In the genomic region with DNA sequence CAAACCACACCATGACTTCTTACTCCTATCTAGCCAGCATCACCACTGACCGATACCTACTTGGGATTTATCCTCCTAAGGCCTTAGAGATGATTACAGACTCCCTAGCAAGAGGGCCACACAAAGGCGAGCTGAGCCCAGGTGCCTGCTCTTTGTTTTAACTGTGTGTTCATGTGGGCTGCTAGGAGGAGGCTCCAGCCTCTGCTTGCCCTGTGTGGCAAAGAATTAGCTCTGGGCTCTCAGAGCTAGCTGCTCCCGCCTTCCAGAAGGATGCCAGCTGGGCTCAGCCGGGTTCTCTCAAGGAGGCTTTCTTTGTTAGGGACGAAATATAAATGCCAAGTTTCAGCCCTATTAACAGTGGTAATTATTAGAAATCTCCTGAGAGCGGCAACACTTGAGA, we compare ENCODE assay signal across 11 mouse cellular contexts. TPM values are rescaled to one million over a fixed set of nuclear protein-coding genes. Genes with fewer than 3 reads are reported as not detected.
DNase-seq lines count a peak whose midpoint lies in the region; ATAC-seq and TF ChIP-seq lines count a peak whose summit lies in the region.
"Had no signal": no experiment of that assay in that cellular context is flagged by ENCODE, and none has a peak within 500 bp of the region (broad histone marks: within the 10 kb centered on the region; RNA-seq: fewer than 3 reads in every experiment).

No protein-coding gene starts in this region.

- peaks cover 40% of the 10 kb centered on the region for H3K36me3 ChIP-seq in intestine, embryonic 14.5 days (ENCODE audit: control insufficient read depth, insufficient read depth, low read length)
- peaks cover 10% of the 10 kb centered on the region; the same call in 1 of the 2 replicates for H3K36me3 ChIP-seq in intestine, embryonic 15.5 days
- peaks cover 77% of the 10 kb centered on the region for H3K36me3 ChIP-seq in embryonic facial prominence, embryonic 10.5 days (replicated peaks)
- peaks cover 3% of the 10 kb centered on the region for H3K36me3 ChIP-seq in forebrain, embryonic 11.5 days (ENCODE audit: control insufficient read depth, insufficient read depth, low read length)
- H3K36me3 ChIP-seq in hindbrain, postnatal 0 days (ENCODE audit: insufficient read depth, low read length) = peaks cover 6% of the 10 kb centered on the region; the same call in 1 of the 2 replicates
- 0 out of 2 replicates have a peak, but pooled peaks cover 4% of the 10 kb centered on the region for H3K36me3 ChIP-seq in liver, embryonic 12.5 days

- WGBS in intestine, embryonic 14.5 days = 49% methylated on average over 6 of the region's 6 CpGs
- whole genome bisulfite sequencing in intestine, embryonic 15.5 days = 56% methylated on average over 6 of the region's 6 CpGs
- WGBS in embryonic facial prominence, embryonic 10.5 days = 30% methylated on average over 6 of the region's 6 CpGs
- WGBS in forebrain, embryonic 11.5 days = 13% methylated on average over 6 of the region's 6 CpGs
- 31% methylated on average over 6 of the region's 6 CpGs for WGBS in hindbrain, postnatal 0 days
- WGBS in liver, embryonic 12.5 days (ENCODE audit: insufficient replicate concordance) = 65% methylated on average over 6 of the region's 6 CpGs

- no peak for TF ChIP-seq CTCF in hindbrain, postnatal 0 days (IDR thresholded peaks at IDR 0.05; ENCODE audit: low read depth)

- H3K9me3 ChIP-seq in intestine, embryonic 14.5 days (ENCODE audit: control insufficient read depth, low read length) = no peaks in the 10 kb centered on the region
- H3K9me3 ChIP-seq in intestine, embryonic 15.5 days = no peaks in the 10 kb centered on the region
- H3K9me3 ChIP-seq in embryonic facial prominence, embryonic 10.5 days = no peaks in the 10 kb centered on the region
- H3K9me3 ChIP-seq in forebrain, embryonic 11.5 days (ENCODE audit: control insufficient read depth, low read length) = no peaks in the 10 kb centered on the region
- H3K9me3 ChIP-seq in hindbrain, postnatal 0 days (ENCODE audit: low read length) = no peaks in the 10 kb centered on the region
- H3K9me3 ChIP-seq in liver, embryonic 12.5 days (replicated peaks) = no peaks in the 10 kb centered on the region
- H3K9me3 ChIP-seq: limb, embryonic 15.5 days had no signal

- H3K9ac ChIP-seq in intestine, embryonic 14.5 days (ENCODE audit: low read length) = no peak overlapping the region
- no peak overlapping the region for H3K9ac ChIP-seq in intestine, embryonic 15.5 days
- H3K9ac ChIP-seq in forebrain, embryonic 11.5 days (ENCODE audit: low read length) = peak overlapping the region; percentile 54
- no peak overlapping the region for H3K9ac ChIP-seq in hindbrain, postnatal 0 days (replicated peaks; ENCODE audit: low read length)
- no peak overlapping the region for H3K9ac ChIP-seq in liver, embryonic 12.5 days
- H3K9ac ChIP-seq: limb, embryonic 15.5 days had no signal

- no peak for DNase-seq in intestine, embryonic 14.5 days (ENCODE audit: low spot score)
- no peak for DNase-seq in embryonic facial prominence, embryonic 10.5 days (ENCODE audit: low spot score)
- DNase-seq in forebrain, embryonic 11.5 days (ENCODE audit: low spot score) = peak; percentile 62
- DNase-seq in hindbrain, postnatal 0 days (ENCODE audit: low spot score) = no peak
- DNase-seq: lung, postnatal 14 days; thymus, adult 2 months had no signal

- H3K4me2 ChIP-seq in intestine, embryonic 14.5 days (ENCODE audit: low read length) = no peak overlapping the region
- no peak overlapping the region for H3K4me2 ChIP-seq in intestine, embryonic 15.5 days (replicated peaks)
- H3K4me2 ChIP-seq in forebrain, embryonic 11.5 days (ENCODE audit: low read depth, low read length, severe bottlenecking) = peak overlapping the region; percentile 24; the same call in 1 of the 2 replicates
- H3K4me2 ChIP-seq in hindbrain, postnatal 0 days (ENCODE audit: low read depth, low read length) = 0 out of 2 replicates have a peak overlapping the region, but pooled peaks have one; percentile 13
- no peak overlapping the region for H3K4me2 ChIP-seq in liver, embryonic 12.5 days
- H3K4me2 ChIP-seq: limb, embryonic 15.5 days had no signal

- no peak for ATAC-seq in intestine, embryonic 14.5 days (replicated peaks; ENCODE audit: low FRiP score, low TSS enrichment, low read depth)
- ATAC-seq in intestine, embryonic 15.5 days = no peak
- peak; percentile 74 for ATAC-seq in forebrain, embryonic 11.5 days (replicated peaks; ENCODE audit: low FRiP score)
- ATAC-seq in hindbrain, postnatal 0 days = 0 out of 2 replicates have a peak, but pooled peaks have one; percentile 31
- ATAC-seq in monocyte, adult 5-6 weeks (replicated peaks; ENCODE audit: insufficient number of reproducible peaks, low FRiP score, low TSS enrichment, poor library complexity, severe bottlenecking) = no peak
- no peak for ATAC-seq in frontal cortex, adult (ENCODE audit: low TSS enrichment)
- no peak for ATAC-seq in liver, embryonic 12.5 days

- H3K4me3 ChIP-seq in intestine, embryonic 14.5 days (ENCODE audit: low read depth, low read length) = no peak overlapping the region
- H3K4me3 ChIP-seq in intestine, embryonic 15.5 days (replicated peaks) = no peak overlapping the region
- peak overlapping the region; percentile 36; the same call in 1 of the 2 replicates for H3K4me3 ChIP-seq in embryonic facial prominence, embryonic 10.5 days
- no peak overlapping the region for H3K4me3 ChIP-seq in forebrain, embryonic 11.5 days (ENCODE audit: low read depth, low read length)
- H3K4me3 ChIP-seq in hindbrain, postnatal 0 days (ENCODE audit: low read length) = no peak overlapping the region
- H3K4me3 ChIP-seq in liver, embryonic 12.5 days = no peak overlapping the region
- H3K4me3 ChIP-seq: limb, embryonic 15.5 days had no signal

- no peaks in the 10 kb centered on the region for H3K27me3 ChIP-seq in intestine, embryonic 14.5 days (replicated peaks; ENCODE audit: control insufficient read depth, insufficient read depth, low read length)
- H3K27me3 ChIP-seq in intestine, embryonic 15.5 days (replicated peaks) = no peaks in the 10 kb centered on the region
- H3K27me3 ChIP-seq in embryonic facial prominence, embryonic 10.5 days (replicated peaks; ENCODE audit: low read depth, poor library complexity, severe bottlenecking) = no peaks in the 10 kb centered on the region
- H3K27me3 ChIP-seq in forebrain, embryonic 11.5 days (ENCODE audit: control insufficient read depth, insufficient read depth, low read length) = no peaks in the 10 kb centered on the region
- H3K27me3 ChIP-seq in hindbrain, postnatal 0 days (ENCODE audit: insufficient read depth, low read length) = no peaks in the 10 kb centered on the region
- H3K27me3 ChIP-seq in liver, embryonic 12.5 days (replicated peaks) = no peaks in the 10 kb centered on the region
- H3K27me3 ChIP-seq: limb, embryonic 15.5 days had no signal

- 0 out of 2 replicates have a peak overlapping the region, but pooled peaks have one; percentile 24 for H3K27ac ChIP-seq in intestine, embryonic 14.5 days (ENCODE audit: low read depth)
- no peak overlapping the region for H3K27ac ChIP-seq in intestine, embryonic 15.5 days
- peak overlapping the region; percentile 79 for H3K27ac ChIP-seq in embryonic facial prominence, embryonic 10.5 days (replicated peaks)
- H3K27ac ChIP-seq in forebrain, embryonic 11.5 days (ENCODE audit: low read depth, low read length) = peak overlapping the region; percentile 65
- no peak overlapping the region for H3K27ac ChIP-seq in hindbrain, postnatal 0 days
- no peak overlapping the region; the same call in 1 of the 2 replicates for H3K27ac ChIP-seq in liver, embryonic 12.5 days
- H3K27ac ChIP-seq: limb, embryonic 15.5 days had no signal

- H3K4me1 ChIP-seq in intestine, embryonic 14.5 days (replicated peaks; ENCODE audit: control insufficient read depth, insufficient read depth, low read length) = peaks cover 17% of the 10 kb centered on the region
- peaks cover 12% of the 10 kb centered on the region for H3K4me1 ChIP-seq in intestine, embryonic 15.5 days (replicated peaks)
- peaks cover 78% of the 10 kb centered on the region for H3K4me1 ChIP-seq in embryonic facial prominence, embryonic 10.5 days
- peaks cover 30% of the 10 kb centered on the region for H3K4me1 ChIP-seq in forebrain, embryonic 11.5 days (replicated peaks; ENCODE audit: control insufficient read depth, insufficient read depth, low read length)
- H3K4me1 ChIP-seq in hindbrain, postnatal 0 days (ENCODE audit: insufficient read depth, low read length) = peaks cover 16% of the 10 kb centered on the region
- H3K4me1 ChIP-seq in liver, embryonic 12.5 days = peaks cover 17% of the 10 kb centered on the region

RNA-seq across cellular contexts. Expression of a gene that starts 14.4 kb away (rescaled TPM):
- 37.3 and 42.3 TPM in 2 replicates for polyA plus RNA-seq in intestine, embryonic 14.5 days (2014; fragmentation: Nextera tagmentation; extraction: Ambion mirVana)
- polyA plus RNA-seq in intestine, embryonic 15.5 days (2015; fragmentation: Nextera tagmentation; extraction: Ambion mirVana) = 24.0 and 27.5 TPM in 2 replicates
- polyA plus RNA-seq in embryonic facial prominence, embryonic 10.5 days (2016; fragmentation: Nextera tagmentation; extraction: Ambion mirVana) = 37.2 and 41.6 TPM in 2 replicates
- polyA plus RNA-seq in forebrain, embryonic 11.5 days (2014; fragmentation: Nextera tagmentation; extraction: Ambion mirVana) = 45.8 and 51.1 TPM in 2 replicates
- 44.4 and 51.6 TPM in 2 replicates for total RNA-seq in hindbrain, postnatal 0 days (2014; rRNA removed)
- polyA plus RNA-seq in hindbrain, postnatal 0 days (2015; fragmentation: Nextera tagmentation; extraction: Ambion mirVana) = 33.5 and 37.6 TPM in 2 replicates
- 5.0 to 7.4 TPM (median 5.4 TPM) in 3 replicates for total RNA-seq in monocyte, adult 5-6 weeks (2017)
- polyA plus RNA-seq in liver, embryonic 12.5 days (2016; fragmentation: Nextera tagmentation; extraction: Ambion mirVana) = 6.8 and 6.9 TPM in 2 replicates

Comparison
In these comparisons a context has a peak if more than half of its experiments do, and no peak if none do; other contexts are left out.
1. H3K27ac ChIP-seq: peak in intestine, embryonic 14.5 days (single experiment), embryonic facial prominence, embryonic 10.5 days (single experiment) and forebrain, embryonic 11.5 days (single experiment); none in intestine, embryonic 15.5 days (single experiment), hindbrain, postnatal 0 days (single experiment) and liver, embryonic 12.5 days (single experiment).
2. ATAC-seq: peak in forebrain, embryonic 11.5 days (single experiment) and hindbrain, postnatal 0 days (single experiment); none in intestine, embryonic 14.5 days (single experiment), intestine, embryonic 15.5 days (single experiment), monocyte, adult 5-6 weeks (single experiment), frontal cortex, adult (single experiment) and liver, embryonic 12.5 days (single experiment).
3. H3K4me2 ChIP-seq: peak in forebrain, embryonic 11.5 days (single experiment) and hindbrain, postnatal 0 days (single experiment); none in intestine, embryonic 14.5 days (single experiment), intestine, embryonic 15.5 days (single experiment) and liver, embryonic 12.5 days (single experiment).